Mouse (Mus musculus) stomach, postnatal 0 days (tissue): Measurements from ENCODE around the gene Xcl1. TPM values are rescaled to one million over a fixed set of nuclear protein-coding genes. Genes with fewer than 3 reads are reported as not detected.
"Not testable (repeated sequence)": the region's sequence is repeated elsewhere in the genome, so short reads cannot be mapped to it uniquely, and the experiment has no call there.

ENCODE experiments used
- ATAC-seq: fragments of 200-750 bp; cut with Nextera tagmentation; 2 replicates; pipeline ENCODE4 v1.8.0; 2017; ENCODE audit not compliant: low FRiP score, low TSS enrichment
- DNase-seq: peaks from one replicate; pipeline ENCODE4 v3.0.0-alpha.2; 2016; ENCODE audit warnings: low spot score
- H3K27ac ChIP-seq: fragments of 300-500 bp; sonication (generic); replicated peaks from 2 replicates; pipeline ENCODE4 v1.5.1; 2014; ENCODE audit warnings: mild to moderate bottlenecking, control low read depth
- H3K27me3 ChIP-seq: fragments of 300-500 bp; sonication (generic); 2 replicates; pipeline ENCODE4 v1.6.1; 2014; ENCODE audit warnings: low read length; ENCODE audit not compliant: control insufficient read depth, insufficient read depth
- H3K36me3 ChIP-seq: fragments of 300-500 bp; sonication (generic); 2 replicates; pipeline ENCODE4 v1.6.1; 2014; ENCODE audit warnings: low read length, mixed read lengths; ENCODE audit not compliant: control insufficient read depth, insufficient read depth
- H3K4me1 ChIP-seq: fragments of 300-500 bp; sonication (generic); replicated peaks from 2 replicates; pipeline ENCODE4 v1.6.1; 2014; ENCODE audit warnings: antibody characterized with exemption; ENCODE audit not compliant: control insufficient read depth, insufficient read depth
- H3K4me2 ChIP-seq: fragments of 300-500 bp; sonication (generic); replicated peaks from 2 replicates; pipeline ENCODE4 v1.6.1; 2014; ENCODE audit warnings: low read depth, mild to moderate bottlenecking, control low read depth, moderate library complexity
- H3K4me3 ChIP-seq: fragments of 300-500 bp; sonication (generic); 2 replicates; pipeline ENCODE4 v1.5.1; 2014; ENCODE audit warnings: low read depth, low read length, control low read depth
- H3K9ac ChIP-seq: fragments of 300-500 bp; sonication (generic); 2 replicates; pipeline ENCODE4 v1.6.1; 2014; ENCODE audit warnings: mild to moderate bottlenecking, low read length, control low read depth, mixed read lengths
- H3K9me3 ChIP-seq: fragments of 300-500 bp; sonication (generic); 2 replicates; pipeline ENCODE4 v1.6.1; 2016; ENCODE audit warnings: low read length; ENCODE audit not compliant: control insufficient read depth
- CTCF ChIP-seq: IDR thresholded peaks from 2 replicates; pipeline ENCODE4 v1.5.1; 2016; ENCODE audit warnings: antibody characterized with exemption, low read depth, mild to moderate bottlenecking, moderate library complexity
- EP300 ChIP-seq: optimal IDR thresholded peaks from 2 replicates; pipeline ENCODE3; 2016; ENCODE audit warnings: antibody characterized with exemption
- whole genome bisulfite sequencing: fragments of 180-500 bp; shearing (Covaris S2); extraction: QIAGEN DNeasy Blood & Tissue Kit; methylation state at CpG from one replicate; pipeline ENCODE4 v1.1.7; 2014; 5-methylcytosine and 5-hydroxymethylcytosine counted together
- polyA plus RNA-seq: library from polyadenylated mRNA; unstranded; fragments of >200 nt; fragmentation: Nextera tagmentation; extraction: Ambion mirVana; gene quantifications from 2 replicates; pipeline ENCODE4 v1.2.1, GENCODE M21; 2015

The Xcl1 gene
- 0.33 TPM in 1 of 2 replicates, not detected in the other for polyA plus RNA-seq

DNA sequence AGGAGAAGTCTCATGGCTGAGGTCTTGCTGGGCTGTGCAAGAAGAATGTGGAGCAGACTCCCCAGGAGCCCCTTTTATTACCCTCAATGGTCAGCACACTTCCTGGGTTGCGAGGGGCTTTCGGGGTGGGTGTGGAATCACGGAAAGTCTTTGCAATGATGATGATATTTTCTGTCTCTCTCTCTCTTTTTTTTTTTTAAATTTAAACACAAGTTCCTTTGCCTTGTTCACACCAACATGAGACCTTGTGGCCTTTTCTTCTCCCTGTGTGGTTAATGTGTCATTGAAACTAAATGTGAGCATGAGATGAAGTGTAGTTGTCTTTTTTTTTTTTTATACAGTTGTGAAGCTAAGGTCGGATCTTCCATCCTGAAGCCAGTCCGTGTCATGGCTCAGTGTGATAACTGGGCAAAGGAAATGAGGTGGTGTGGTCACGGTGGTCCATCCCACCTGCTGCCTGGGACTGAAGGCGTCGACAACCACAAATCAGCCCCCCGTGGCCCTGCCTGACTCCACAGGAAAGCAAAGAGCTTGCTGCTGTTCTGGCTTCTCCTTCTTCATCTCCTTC is at the start of gene Xcl1:
TSS of gene Xcl1 (minus strand) at position 51 of the 568 bp plus-strand sequence.
- DNase-seq (no peak), ATAC-seq (no peak)
- H3K9ac ChIP-seq: no peak within 1 kb of the TSS
- H3K27me3 ChIP-seq: no peaks in the 10 kb centered on the region
- H3K4me3 ChIP-seq: no peak within 1 kb of the TSS
- no peak within 1 kb of the TSS for H3K27ac ChIP-seq
- 66% methylated on average over 9 of the region's 9 CpGs for WGBS
- H3K9me3 ChIP-seq: no peaks in the 10 kb centered on the region
- no peaks in the 10 kb centered on the region for H3K4me1 ChIP-seq
- no peaks in the 10 kb centered on the region for H3K36me3 ChIP-seq
- TF ChIP-seq EP300: no peak
- no peak for TF ChIP-seq CTCF
- H3K4me2 ChIP-seq: no peak within 1 kb of the TSS

GRCm38 (mm10) chr1:164984681-164985080 is 49.4 kb upstream of the Xcl1 start:
- H3K27me3 ChIP-seq, H3K4me3 ChIP-seq, ATAC-seq, H3K9ac ChIP-seq, H3K36me3 ChIP-seq, H3K27ac ChIP-seq, H3K4me1 ChIP-seq, H3K4me2 ChIP-seq, DNase-seq, H3K9me3 ChIP-seq: not testable (repeated sequence)
- 93% methylated on average over 9 of the region's 10 CpGs for WGBS

- Histone ChIP-seq H3K9me3 (no peaks in the 10 kb centered on the region), H3K4me2 (no peak overlapping the region), H3K27ac (no peak overlapping the region), H3K9ac (no peak overlapping the region), H3K36me3 (no peaks in the 10 kb centered on the region), H3K4me3 (no peak overlapping the region), H3K4me1 (no peaks in the 10 kb centered on the region), H3K27me3 (no peaks in the 10 kb centered on the region)
- DNase-seq: no peak
- TF ChIP-seq EP300: no peak
- ATAC-seq: no peak
Measured at GRCm38 (mm10) chr1:164977351-164977750, 42.0 kb upstream of the Xcl1 start.

GRCm38 (mm10) chr1:164975729-164976128 is 40.4 kb upstream of the Xcl1 start:
- no peak overlapping the region for H3K4me3 ChIP-seq
- H3K9ac ChIP-seq: no peak overlapping the region
- no peaks in the 10 kb centered on the region for H3K36me3 ChIP-seq
- ATAC-seq (no peak), DNase-seq (no peak)
- H3K9me3 ChIP-seq: no peaks in the 10 kb centered on the region
- H3K4me1 ChIP-seq: no peaks in the 10 kb centered on the region
- H3K27me3 ChIP-seq: no peaks in the 10 kb centered on the region
- TF ChIP-seq EP300 (no peak), CTCF (no peak)
- no peak overlapping the region for H3K27ac ChIP-seq
- 82% methylated on average over 7 of the region's 7 CpGs for WGBS
- no peak overlapping the region for H3K4me2 ChIP-seq

DNA sequence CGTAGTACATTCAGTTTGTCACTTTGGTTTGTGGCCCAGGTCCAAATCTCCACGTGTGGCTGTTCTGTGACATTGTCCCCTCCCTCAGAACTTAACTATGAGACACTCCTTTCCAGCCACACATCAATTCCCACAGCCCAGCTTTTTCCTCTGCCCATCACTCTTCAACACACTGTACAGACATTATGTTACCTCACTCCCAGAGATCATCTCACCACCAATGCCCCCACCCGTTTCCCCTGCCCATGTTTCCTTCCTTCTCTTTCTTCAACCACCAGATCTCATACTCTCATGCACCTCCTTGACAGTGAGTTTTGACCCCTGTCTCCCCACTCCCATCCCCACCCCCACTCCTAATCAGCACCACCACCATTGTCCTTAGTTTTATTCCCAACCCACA is 39.9 kb upstream of the Xcl1 start:
- TF ChIP-seq EP300: no peak
- TF ChIP-seq CTCF: no peak
- Histone ChIP-seq H3K36me3 (no peaks in the 10 kb centered on the region), H3K4me3 (no peak overlapping the region), H3K27ac (no peak overlapping the region), H3K9me3 (no peaks in the 10 kb centered on the region), H3K9ac (no peak overlapping the region), H3K4me1 (no peaks in the 10 kb centered on the region), H3K4me2 (no peak overlapping the region), H3K27me3 (no peaks in the 10 kb centered on the region)
- DNase-seq: no peak
- 75% methylated on average over 3 of the region's 3 CpGs for WGBS
- ATAC-seq: no peak

DNA sequence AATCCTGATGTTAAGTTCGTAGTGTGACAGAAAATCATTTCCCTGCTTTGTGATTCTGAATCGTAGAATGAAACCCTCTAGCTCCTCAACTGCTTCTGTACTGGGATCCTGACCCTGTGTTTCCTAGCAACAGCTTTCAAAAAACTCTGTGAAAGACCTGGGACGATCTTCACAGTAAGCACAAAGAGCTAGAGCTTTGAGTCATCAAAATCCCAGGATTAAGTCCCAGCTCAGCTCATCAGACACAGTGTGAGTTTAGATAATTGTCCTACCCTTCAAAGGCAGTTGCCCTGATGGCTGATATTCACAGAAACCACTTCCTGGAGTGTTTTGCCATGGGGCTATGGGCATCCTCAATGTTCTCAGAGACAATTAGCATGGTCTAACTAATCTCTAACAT is 38.5 kb upstream of the Xcl1 start:
- Histone ChIP-seq H3K4me3 (no peak overlapping the region), H3K27me3 (no peaks in the 10 kb centered on the region), H3K4me1 (no peaks in the 10 kb centered on the region), H3K4me2 (no peak overlapping the region), H3K27ac (no peak overlapping the region), H3K9me3 (no peaks in the 10 kb centered on the region), H3K9ac (no peak overlapping the region), H3K36me3 (no peaks in the 10 kb centered on the region)
- WGBS: 32% methylated on average over 3 of the region's 3 CpGs
- ATAC-seq: no peak
- TF ChIP-seq CTCF (no peak), EP300 (no peak)
- DNase-seq: no peak
